Mouse (Mus musculus): ENCODE data around the gene Atp1b1. TPM values are rescaled to one million over a fixed set of nuclear protein-coding genes. Genes with fewer than 3 reads are reported as not detected.

Gene Atp1b1
- polyA plus RNA-seq, 1 experiment from 2014 or later = 428 TPM

- WGBS = 68% methylated on average over 9 of the region's 9 CpGs
These were observed 23.6 kb upstream of the Atp1b1 start for GRCm38 (mm10) chr1:164481645-164482354.

GRCm38 (mm10) chr1:164480755-164481644 lies 22.8 kb upstream of the Atp1b1 start:
- no peak overlapping the region for H3K9ac ChIP-seq (replicated peaks)
- no peak overlapping the region for H3K4me3 ChIP-seq (replicated peaks)
- no peak for ATAC-seq (ENCODE audit: low FRiP score)
- no peaks in the 10 kb centered on the region for H3K9me3 ChIP-seq (replicated peaks)
- no peaks in the 10 kb centered on the region for H3K27me3 ChIP-seq (replicated peaks)
- no peaks in the 10 kb centered on the region for H3K4me1 ChIP-seq
- WGBS = 86% methylated on average over 5 of the region's 5 CpGs
- no peak overlapping the region for H3K4me2 ChIP-seq
- no peaks in the 10 kb centered on the region for H3K36me3 ChIP-seq
- H3K27ac ChIP-seq (replicated peaks) = no peak overlapping the region

More at GRCm38 (mm10) chr1:164481645-164482354, 23.6 kb upstream of the Atp1b1 start:
- H3K4me2 ChIP-seq = no peak overlapping the region
- no peak for ATAC-seq (ENCODE audit: low FRiP score)
- no peak overlapping the region for H3K4me3 ChIP-seq (replicated peaks)
- no peak overlapping the region for H3K27ac ChIP-seq (replicated peaks)
- no peak overlapping the region for H3K9ac ChIP-seq (replicated peaks)
- H3K9me3 ChIP-seq (replicated peaks) = no peaks in the 10 kb centered on the region
- H3K27me3 ChIP-seq (replicated peaks) = no peaks in the 10 kb centered on the region
- no peaks in the 10 kb centered on the region for H3K36me3 ChIP-seq
- no peaks in the 10 kb centered on the region for H3K4me1 ChIP-seq

- no peak overlapping the region for H3K4me2 ChIP-seq
- H3K9me3 ChIP-seq (replicated peaks) = no peaks in the 10 kb centered on the region
- WGBS = 88% methylated on average over 4 of the region's 4 CpGs
- no peak overlapping the region for H3K27ac ChIP-seq (replicated peaks)
- no peaks in the 10 kb centered on the region for H3K27me3 ChIP-seq (replicated peaks)
- no peaks in the 10 kb centered on the region for H3K36me3 ChIP-seq
- no peak overlapping the region for H3K9ac ChIP-seq (replicated peaks)
- ATAC-seq (ENCODE audit: low FRiP score) = no peak
- peaks cover 7% of the 10 kb centered on the region; the same call in 1 of the 2 replicates for H3K4me1 ChIP-seq
- H3K4me3 ChIP-seq (replicated peaks) = no peak overlapping the region
These were observed 17.7 kb upstream of the Atp1b1 start for GRCm38 (mm10) chr1:164475895-164476294.

GRCm38 (mm10) chr1:164474778-164475511 lies 16.8 kb upstream of the Atp1b1 start:
- no peaks in the 10 kb centered on the region for H3K27me3 ChIP-seq (replicated peaks)
- peaks cover 7% of the 10 kb centered on the region; the same call in 1 of the 2 replicates for H3K4me1 ChIP-seq
- H3K4me2 ChIP-seq = no peak overlapping the region
- no peak overlapping the region for H3K9ac ChIP-seq (replicated peaks)
- no peak overlapping the region for H3K4me3 ChIP-seq (replicated peaks)
- ATAC-seq (ENCODE audit: low FRiP score) = peak; percentile 73; the same call in 1 of the 2 replicates
- WGBS = 52% methylated on average over 7 of the region's 7 CpGs
- no peaks in the 10 kb centered on the region for H3K36me3 ChIP-seq
- no peaks in the 10 kb centered on the region for H3K9me3 ChIP-seq (replicated peaks)
- no peak overlapping the region for H3K27ac ChIP-seq (replicated peaks)

GRCm38 (mm10) chr1:164474310-164474709 lies 16.2 kb upstream of the Atp1b1 start:
- no peak overlapping the region for H3K27ac ChIP-seq (replicated peaks)
- ATAC-seq (ENCODE audit: low FRiP score) = 0 out of 2 replicates have a peak, but pooled peaks have one; percentile 17
- no peak overlapping the region for H3K4me2 ChIP-seq
- H3K4me3 ChIP-seq (replicated peaks) = no peak overlapping the region
- H3K4me1 ChIP-seq = peaks cover 7% of the 10 kb centered on the region; the same call in 1 of the 2 replicates
- no peaks in the 10 kb centered on the region for H3K36me3 ChIP-seq
- H3K9ac ChIP-seq (replicated peaks) = no peak overlapping the region
- H3K27me3 ChIP-seq (replicated peaks) = no peaks in the 10 kb centered on the region
- WGBS = 86% methylated on average over 6 of the region's 6 CpGs
- H3K9me3 ChIP-seq (replicated peaks) = no peaks in the 10 kb centered on the region

- Histone ChIP-seq H3K9me3 (replicated peaks) (no peaks in the 10 kb centered on the region), H3K27ac (replicated peaks) (no peak overlapping the region), H3K27me3 (replicated peaks) (no peaks in the 10 kb centered on the region), H3K36me3 (no peaks in the 10 kb centered on the region), H3K4me1 (peaks cover 7% of the 10 kb centered on the region; the same call in 1 of the 2 replicates), H3K4me2 (no peak overlapping the region), H3K9ac (replicated peaks) (no peak overlapping the region), H3K4me3 (replicated peaks) (no peak overlapping the region)
- no peak for ATAC-seq (ENCODE audit: low FRiP score)
- 89% methylated on average over 7 of the region's 7 CpGs for WGBS
These were observed 15.2 kb upstream of the Atp1b1 start for GRCm38 (mm10) chr1:164473398-164473797.

GRCm38 (mm10) chr1:164471632-164472031 lies 13.5 kb upstream of the Atp1b1 start:
- no peak for ATAC-seq (ENCODE audit: low FRiP score)
- 94% methylated on average over 5 of the region's 5 CpGs for WGBS

GRCm38 (mm10) chr1:164470985-164471384 lies 12.8 kb upstream of the Atp1b1 start:
- Histone ChIP-seq H3K4me1 (peaks cover 7% of the 10 kb centered on the region; the same call in 1 of the 2 replicates), H3K4me3 (replicated peaks) (no peak overlapping the region), H3K36me3 (no peaks in the 10 kb centered on the region), H3K9me3 (replicated peaks) (no peaks in the 10 kb centered on the region), H3K4me2 (no peak overlapping the region), H3K27ac (replicated peaks) (no peak overlapping the region), H3K9ac (replicated peaks) (no peak overlapping the region), H3K27me3 (replicated peaks) (no peaks in the 10 kb centered on the region)
- 33% methylated on average over 6 of the region's 6 CpGs for WGBS
- no peak for ATAC-seq (ENCODE audit: low FRiP score)

More at GRCm38 (mm10) chr1:164471632-164472031, 13.5 kb upstream of the Atp1b1 start:
- no peak overlapping the region for H3K9ac ChIP-seq (replicated peaks)
- H3K27ac ChIP-seq (replicated peaks) = no peak overlapping the region
- no peaks in the 10 kb centered on the region for H3K36me3 ChIP-seq
- H3K9me3 ChIP-seq (replicated peaks) = no peaks in the 10 kb centered on the region
- H3K4me2 ChIP-seq = no peak overlapping the region
- H3K27me3 ChIP-seq (replicated peaks) = no peaks in the 10 kb centered on the region
- no peak overlapping the region for H3K4me3 ChIP-seq (replicated peaks)
- H3K4me1 ChIP-seq = peaks cover 7% of the 10 kb centered on the region; the same call in 1 of the 2 replicates

GRCm38 (mm10) chr1:164468329-164468728 lies 10.2 kb upstream of the Atp1b1 start:
- no peak for ATAC-seq (ENCODE audit: low FRiP score)
- 86% methylated on average over 8 of the region's 8 CpGs for WGBS

GRCm38 (mm10) chr1:164467406-164467805 lies 9.3 kb upstream of the Atp1b1 start:
- Histone ChIP-seq H3K4me1 (0 out of 2 replicates have a peak, but pooled peaks cover 3% of the 10 kb centered on the region), H3K27ac (replicated peaks) (no peak overlapping the region), H3K9ac (replicated peaks) (no peak overlapping the region), H3K4me3 (replicated peaks) (no peak overlapping the region), H3K36me3 (no peaks in the 10 kb centered on the region), H3K27me3 (replicated peaks) (no peaks in the 10 kb centered on the region), H3K4me2 (no peak overlapping the region), H3K9me3 (replicated peaks) (no peaks in the 10 kb centered on the region)
- 94% methylated on average over 10 of the region's 10 CpGs for WGBS
- ATAC-seq (ENCODE audit: low FRiP score) = no peak

More at GRCm38 (mm10) chr1:164468329-164468728, 10.2 kb upstream of the Atp1b1 start:
- no peak overlapping the region for H3K27ac ChIP-seq (replicated peaks)
- no peak overlapping the region for H3K4me2 ChIP-seq
- 0 out of 2 replicates have a peak, but pooled peaks cover 3% of the 10 kb centered on the region for H3K4me1 ChIP-seq
- no peaks in the 10 kb centered on the region for H3K36me3 ChIP-seq
- H3K27me3 ChIP-seq (replicated peaks) = no peaks in the 10 kb centered on the region
- no peaks in the 10 kb centered on the region for H3K9me3 ChIP-seq (replicated peaks)
- no peak overlapping the region for H3K4me3 ChIP-seq (replicated peaks)
- no peak overlapping the region for H3K9ac ChIP-seq (replicated peaks)

GRCm38 (mm10) chr1:164461726-164462125 lies 3.6 kb upstream of the Atp1b1 start:
- no peak overlapping the region for H3K4me3 ChIP-seq (replicated peaks)
- peak overlapping the region; percentile 5; the same call in 1 of the 2 replicates for H3K27ac ChIP-seq (replicated peaks)
- H3K27me3 ChIP-seq (replicated peaks) = no peaks in the 10 kb centered on the region
- WGBS = 25% methylated on average over 10 of the region's 10 CpGs
- ATAC-seq (ENCODE audit: low FRiP score) = no peak
- peak overlapping the region; percentile 43 for H3K4me2 ChIP-seq
- H3K9me3 ChIP-seq (replicated peaks) = no peaks in the 10 kb centered on the region
- H3K36me3 ChIP-seq = no peaks in the 10 kb centered on the region
- H3K9ac ChIP-seq (replicated peaks) = peak overlapping the region; percentile 29
- peaks cover 34% of the 10 kb centered on the region for H3K4me1 ChIP-seq
